15 mouse cellular contexts compared by ENCODE assay signal in genomic region chr3:34403586-34403985, GRCm38 (mm10).
DNase-seq lines count a peak whose midpoint lies in the region.
"Had no signal": no experiment of that assay in that cellular context is flagged by ENCODE, and none has a peak within 500 bp of the region (broad histone marks: within the 10 kb centered on the region; RNA-seq: fewer than 3 reads in every experiment).

No protein-coding gene starts in this region.

- intact Hi-C loops in left cerebral cortex, postnatal 4 days (cut with DNase I), result no loop called here

- peak; percentile 25 to 26 for DNase-seq in cerebellum, postnatal 10 days
- DNase-seq in cerebellum, postnatal 36 days, result no peak
- peak; percentile 12 to 13 for DNase-seq in left cerebral cortex, adult 18-20 months (ENCODE audit: low spot score in 2 of 2)
- DNase-seq in left cerebral cortex, postnatal 4 days, result no peak
- peak; percentile 39 to 44 for DNase-seq in right cerebral cortex, postnatal 10 days (ENCODE audit: low spot score in 2 of 2)
- no peak for DNase-seq in right cerebral cortex, adult 18-20 months
- no peak for DNase-seq in adrenal gland, postnatal 4 days (ENCODE audit: low spot score in 2 of 2)
- DNase-seq: adrenal gland, postnatal 25 days; cerebellum, adult 18-20 months; cerebellum, postnatal 25 days; gastrocnemius, adult 2 months; kidney, adult 9 months; kidney, postnatal 14 days; thymus, adult 2 months; thymus, postnatal 4 days had no signal

Comparison
In these comparisons a context has a peak if more than half of its experiments do, and no peak if none do; other contexts are left out.
1. DNase-seq: peak in cerebellum, postnatal 10 days (2 of 2), left cerebral cortex, adult 18-20 months (2 of 2) and right cerebral cortex, postnatal 10 days (2 of 2); none in cerebellum, postnatal 36 days (0 of 2), left cerebral cortex, postnatal 4 days (single experiment), right cerebral cortex, adult 18-20 months (single experiment) and adrenal gland, postnatal 4 days (0 of 2).